Mouse (Mus musculus) stomach, postnatal 0 days (tissue): ENCODE data around the gene Ppp1r18. TPM values are rescaled to one million over a fixed set of nuclear protein-coding genes. Genes with fewer than 3 reads are reported as not detected.

Experiments used
- ATAC-seq: fragments of 200-750 bp; cut with Nextera tagmentation; 2 replicates; pipeline ENCODE4 v1.8.0; 2017; ENCODE audit not compliant: low FRiP score, low TSS enrichment
- DNase-seq: peaks from one replicate; pipeline ENCODE4 v3.0.0-alpha.2; 2016; ENCODE audit warnings: low spot score
- H3K27ac ChIP-seq: fragments of 300-500 bp; sonication (generic); replicated peaks from 2 replicates; pipeline ENCODE4 v1.5.1; 2014; ENCODE audit warnings: mild to moderate bottlenecking, control low read depth
- H3K27me3 ChIP-seq: fragments of 300-500 bp; sonication (generic); 2 replicates; pipeline ENCODE4 v1.6.1; 2014; ENCODE audit warnings: low read length; ENCODE audit not compliant: control insufficient read depth, insufficient read depth
- H3K36me3 ChIP-seq: fragments of 300-500 bp; sonication (generic); 2 replicates; pipeline ENCODE4 v1.6.1; 2014; ENCODE audit warnings: low read length, mixed read lengths; ENCODE audit not compliant: control insufficient read depth, insufficient read depth
- H3K4me1 ChIP-seq: fragments of 300-500 bp; sonication (generic); replicated peaks from 2 replicates; pipeline ENCODE4 v1.6.1; 2014; ENCODE audit warnings: antibody characterized with exemption; ENCODE audit not compliant: control insufficient read depth, insufficient read depth
- H3K4me2 ChIP-seq: fragments of 300-500 bp; sonication (generic); replicated peaks from 2 replicates; pipeline ENCODE4 v1.6.1; 2014; ENCODE audit warnings: low read depth, mild to moderate bottlenecking, control low read depth, moderate library complexity
- H3K4me3 ChIP-seq: fragments of 300-500 bp; sonication (generic); 2 replicates; pipeline ENCODE4 v1.5.1; 2014; ENCODE audit warnings: low read depth, low read length, control low read depth
- H3K9ac ChIP-seq: fragments of 300-500 bp; sonication (generic); 2 replicates; pipeline ENCODE4 v1.6.1; 2014; ENCODE audit warnings: mild to moderate bottlenecking, low read length, control low read depth, mixed read lengths
- H3K9me3 ChIP-seq: fragments of 300-500 bp; sonication (generic); 2 replicates; pipeline ENCODE4 v1.6.1; 2016; ENCODE audit warnings: low read length; ENCODE audit not compliant: control insufficient read depth
- CTCF ChIP-seq: IDR thresholded peaks from 2 replicates; pipeline ENCODE4 v1.5.1; 2016; ENCODE audit warnings: antibody characterized with exemption, low read depth, mild to moderate bottlenecking, moderate library complexity
- EP300 ChIP-seq: optimal IDR thresholded peaks from 2 replicates; pipeline ENCODE3; 2016; ENCODE audit warnings: antibody characterized with exemption
- WGBS: fragments of 180-500 bp; shearing (Covaris S2); extraction: QIAGEN DNeasy Blood & Tissue Kit; methylation state at CpG from one replicate; pipeline ENCODE4 v1.1.7; 2014; 5-methylcytosine and 5-hydroxymethylcytosine counted together
- polyA plus RNA-seq: library from polyadenylated mRNA; unstranded; fragments of >200 nt; fragmentation: Nextera tagmentation; extraction: Ambion mirVana; gene quantifications from 2 replicates; pipeline ENCODE4 v1.2.1, GENCODE M21; 2015

Gene Ppp1r18
- polyA plus RNA-seq, 1 experiment from 2014 or later: 16.6 TPM

- H3K9ac ChIP-seq: peak within 1 kb of the TSS; percentile 86
- peaks cover 5% of the 10 kb centered on the region; the same call in 1 of the 2 replicates for H3K36me3 ChIP-seq
- H3K4me3 ChIP-seq: peak within 1 kb of the TSS; percentile 75
- no peaks in the 10 kb centered on the region; the same call in 1 of the 2 replicates for H3K4me1 ChIP-seq
- H3K4me2 ChIP-seq: peak within 1 kb of the TSS; percentile 84
- under 1% methylated on average over 62 of the region's 62 CpGs for WGBS
- H3K9me3 ChIP-seq: no peaks in the 10 kb centered on the region
- DNase-seq (peak; percentile 94), ATAC-seq (peak; percentile 79)
- H3K27me3 ChIP-seq: no peaks in the 10 kb centered on the region
- TF ChIP-seq EP300 (no peak), CTCF (no peak)
- H3K27ac ChIP-seq: peak within 1 kb of the TSS; percentile 91
Measured at GRCm38 (mm10) chr17:35821439-35822430, 43.7 kb upstream of the Ppp1r18 start, which contains the start of gene Ier3. TSS of gene Ier3 (plus strand) at chr17:35821684.

- H3K9me3 ChIP-seq: no peaks in the 10 kb centered on the region
- ATAC-seq (no peak), DNase-seq (no peak)
- H3K9ac ChIP-seq: peak overlapping the region; percentile 86
- H3K4me1 ChIP-seq: no peaks in the 10 kb centered on the region; the same call in 1 of the 2 replicates
- TF ChIP-seq EP300 (no peak), CTCF (no peak)
- peak overlapping the region; percentile 84 for H3K4me2 ChIP-seq
- WGBS: 3% methylated on average over 11 of the region's 11 CpGs
- H3K27ac ChIP-seq: peak overlapping the region; percentile 91
- peaks cover 5% of the 10 kb centered on the region; the same call in 1 of the 2 replicates for H3K36me3 ChIP-seq
- H3K4me3 ChIP-seq: peak overlapping the region; percentile 75
- no peaks in the 10 kb centered on the region for H3K27me3 ChIP-seq
Measured at GRCm38 (mm10) chr17:35822564-35822963, 42.8 kb upstream of the Ppp1r18 start.

DNA sequence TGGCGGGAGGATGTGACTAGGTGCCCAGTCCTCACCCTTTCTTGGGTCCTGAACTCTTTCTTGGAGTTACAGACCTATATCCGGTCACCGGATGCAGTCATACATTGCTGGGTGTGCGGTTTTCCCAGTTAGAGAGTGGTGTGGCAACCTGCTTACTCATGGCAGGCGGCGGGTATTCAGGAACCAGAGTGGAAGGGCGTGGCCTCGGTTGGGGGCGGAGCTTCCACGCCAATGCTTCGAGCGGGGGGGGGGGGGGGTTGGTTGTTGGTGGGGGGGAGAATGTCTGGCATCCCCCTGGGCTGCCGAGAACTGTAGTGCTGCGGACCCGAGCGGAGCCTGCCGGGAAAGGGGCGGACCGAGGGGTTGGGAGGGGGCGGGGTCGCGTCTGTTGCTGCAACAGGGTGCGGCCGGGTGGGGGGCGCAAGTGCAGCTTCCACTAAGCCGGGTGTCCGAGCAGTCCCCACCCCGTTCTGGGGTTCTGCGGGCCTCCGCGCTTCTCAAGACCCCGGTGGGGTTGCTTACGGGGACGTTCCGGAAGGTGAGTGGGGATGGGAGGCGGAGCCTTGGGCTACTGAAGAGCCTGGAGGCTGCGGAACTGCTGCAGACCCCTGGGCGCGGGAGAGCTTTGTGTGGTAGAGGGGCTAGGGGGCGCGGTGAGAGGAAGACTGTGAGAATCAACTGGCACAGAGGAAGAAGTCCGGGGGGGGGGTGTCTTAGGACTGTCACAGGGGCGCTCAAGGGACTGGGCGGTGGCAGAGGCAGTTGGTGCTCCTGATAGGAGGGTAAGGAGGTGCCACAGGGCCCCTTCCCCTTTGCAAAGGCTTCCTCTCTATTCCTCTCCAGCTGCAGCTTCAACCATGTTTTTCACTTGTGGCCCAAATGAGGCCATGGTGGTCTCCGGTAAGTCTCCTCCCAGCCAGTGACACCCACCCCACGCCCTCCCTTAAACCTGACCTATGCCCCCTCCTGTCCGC lies 42.1 kb upstream of the Ppp1r18 start, which contains the start of gene Flot1:
TSS of gene Flot1 (plus strand) at position 267 of the 974 bp plus-strand sequence.
- Histone ChIP-seq H3K4me3 (peak within 1 kb of the TSS; percentile 75), H3K4me1 (no peaks in the 10 kb centered on the region; the same call in 1 of the 2 replicates), H3K9ac (peak within 1 kb of the TSS; percentile 86), H3K9me3 (no peaks in the 10 kb centered on the region), H3K27ac (peak within 1 kb of the TSS; percentile 92), H3K4me2 (peak within 1 kb of the TSS; percentile 84), H3K36me3 (peaks cover 5% of the 10 kb centered on the region; the same call in 1 of the 2 replicates), H3K27me3 (no peaks in the 10 kb centered on the region)
- TF ChIP-seq EP300: no peak
- 0 out of 2 replicates have a peak, but pooled peaks have one; percentile 6 for TF ChIP-seq CTCF
- DNase-seq (peak; percentile 93), ATAC-seq (peak; percentile 87)
- under 1% methylated on average over 43 of the region's 47 CpGs for WGBS

GRCm38 (mm10) chr17:35824402-35824801 lies 41.0 kb upstream of the Ppp1r18 start:
- TF ChIP-seq EP300 (no peak), CTCF (peak; percentile 60)
- Histone ChIP-seq H3K9ac (no peak overlapping the region), H3K27me3 (no peaks in the 10 kb centered on the region), H3K36me3 (peaks cover 5% of the 10 kb centered on the region; the same call in 1 of the 2 replicates), H3K4me2 (0 out of 2 replicates have a peak overlapping the region, but pooled peaks have one; percentile 84), H3K4me3 (peak overlapping the region; percentile 75; the same call in 1 of the 2 replicates), H3K9me3 (no peaks in the 10 kb centered on the region), H3K27ac (no peak overlapping the region), H3K4me1 (no peaks in the 10 kb centered on the region; the same call in 1 of the 2 replicates)
- no peak for ATAC-seq
- WGBS: 73% methylated on average over 7 of the region's 7 CpGs
- no peak for DNase-seq
